In genomic region chr2:43851195-43851594, GRCm38 (mm10) we compare ENCODE assay signal across 9 mouse cellular contexts.
DNase-seq lines count a peak whose midpoint lies in the region; ATAC-seq and TF ChIP-seq lines count a peak whose summit lies in the region.
"Had no signal": no experiment of that assay in that cellular context is flagged by ENCODE, and none has a peak within 500 bp of the region (broad histone marks: within the 10 kb centered on the region; RNA-seq: fewer than 3 reads in every experiment).

No protein-coding gene starts in this region.

- ATAC-seq in heart, embryonic 11.5 days (replicated peaks; ENCODE audit: insufficient number of reproducible peaks, low FRiP score, low TSS enrichment), result no peak
- ATAC-seq in forebrain, embryonic 11.5 days (replicated peaks; ENCODE audit: low FRiP score), result no peak
- ATAC-seq in heart, embryonic 12.5 days (ENCODE audit: insufficient number of reproducible peaks, low FRiP score), result no peak

- H3K36me3 ChIP-seq in heart, embryonic 11.5 days (ENCODE audit: control insufficient read depth, insufficient read depth, low read length), result no peaks in the 10 kb centered on the region
- peaks cover 4% of the 10 kb centered on the region; the same call in 1 of the 2 replicates for H3K36me3 ChIP-seq in spleen, adult 2 months (ENCODE audit: control insufficient read depth, insufficient read depth, low read length)
- H3K36me3 ChIP-seq in forebrain, embryonic 11.5 days (ENCODE audit: control insufficient read depth, insufficient read depth, low read length), result no peaks in the 10 kb centered on the region
- H3K36me3 ChIP-seq in heart, embryonic 12.5 days, result no peaks in the 10 kb centered on the region

- H3K4me1 ChIP-seq in heart, embryonic 11.5 days (ENCODE audit: control insufficient read depth, insufficient read depth, low read length), result no peaks in the 10 kb centered on the region
- H3K4me1 ChIP-seq in spleen, adult 2 months (ENCODE audit: control insufficient read depth, insufficient read depth, insufficient read length), result no peaks in the 10 kb centered on the region
- no peaks in the 10 kb centered on the region for H3K4me1 ChIP-seq in forebrain, embryonic 11.5 days (replicated peaks; ENCODE audit: control insufficient read depth, insufficient read depth, low read length)
- H3K4me1 ChIP-seq in heart, embryonic 12.5 days (replicated peaks), result no peaks in the 10 kb centered on the region

- H3K4me3 ChIP-seq in heart, embryonic 11.5 days (ENCODE audit: low read depth, low read length), result no peak overlapping the region
- no peak overlapping the region for H3K4me3 ChIP-seq in spleen, adult 2 months (ENCODE audit: extremely low read depth, insufficient read depth, insufficient read length)
- H3K4me3 ChIP-seq in forebrain, embryonic 11.5 days (ENCODE audit: low read depth, low read length), result no peak overlapping the region
- H3K4me3 ChIP-seq in heart, embryonic 12.5 days, result no peak overlapping the region
- H3K4me3 ChIP-seq: myocyte had no signal

- no peak overlapping the region for H3K27ac ChIP-seq in heart, embryonic 11.5 days (ENCODE audit: low read depth, low read length)
- H3K27ac ChIP-seq in spleen, adult 2 months (ENCODE audit: insufficient read depth, low read length), result no peak overlapping the region
- H3K27ac ChIP-seq in forebrain, embryonic 11.5 days (ENCODE audit: low read depth, low read length), result no peak overlapping the region
- H3K27ac ChIP-seq in heart, embryonic 12.5 days (ENCODE audit: poor library complexity, severe bottlenecking), result no peak overlapping the region

- no peak overlapping the region for H3K9ac ChIP-seq in heart, embryonic 11.5 days (ENCODE audit: low read depth, low read length)
- no peak overlapping the region for H3K9ac ChIP-seq in forebrain, embryonic 11.5 days (ENCODE audit: low read length)
- H3K9ac ChIP-seq in heart, embryonic 12.5 days, result no peak overlapping the region

- H3K4me2 ChIP-seq in heart, embryonic 11.5 days, result no peak overlapping the region
- H3K4me2 ChIP-seq in forebrain, embryonic 11.5 days (ENCODE audit: low read depth, low read length, severe bottlenecking), result no peak overlapping the region
- H3K4me2 ChIP-seq in heart, embryonic 12.5 days, result no peak overlapping the region

- TF ChIP-seq POLR2A in spleen, adult 2 months (IDR thresholded peaks at IDR 0.05; ENCODE audit: low read depth, low read length), result no peak

- DNase-seq in heart, postnatal 4 days, result peak; percentile 5
- DNase-seq in spleen, adult 2 months (ENCODE audit: low read depth in 1 of 2, low spot score in 2 of 2), result peak in 1 of 2 experiments; percentile 5
- DNase-seq in spleen, adult 12 weeks (ENCODE audit: low spot score), result no peak
- peak; percentile 14 for DNase-seq in c-Kit-positive CD71-negative TER-119-negative erythroid progenitor cells, embryonic 14.5 days (ENCODE audit: low read depth)
- peak; percentile 34 for DNase-seq in lung, postnatal 14 days
- DNase-seq in forebrain, embryonic 11.5 days (ENCODE audit: low spot score), result no peak

- TF ChIP-seq CTCF in spleen, adult 2 months (IDR thresholded peaks at IDR 0.05; ENCODE audit: extremely low read depth, insufficient read depth, insufficient read length, insufficient replicate concordance), result peak; percentile 36; the same call in 1 of the 2 replicates

- no peaks in the 10 kb centered on the region for H3K27me3 ChIP-seq in heart, embryonic 11.5 days (ENCODE audit: control insufficient read depth, insufficient read depth, low read length)
- no peaks in the 10 kb centered on the region for H3K27me3 ChIP-seq in spleen, adult 2 months (ENCODE audit: control insufficient read depth, insufficient read depth, low read length)
- no peaks in the 10 kb centered on the region for H3K27me3 ChIP-seq in forebrain, embryonic 11.5 days (ENCODE audit: control insufficient read depth, insufficient read depth, low read length)
- H3K27me3 ChIP-seq in heart, embryonic 12.5 days (replicated peaks), result no peaks in the 10 kb centered on the region

- no peaks in the 10 kb centered on the region for H3K9me3 ChIP-seq in heart, embryonic 11.5 days (replicated peaks; ENCODE audit: control insufficient read depth, low read length)
- no peaks in the 10 kb centered on the region for H3K9me3 ChIP-seq in forebrain, embryonic 11.5 days (ENCODE audit: control insufficient read depth, low read length)
- no peaks in the 10 kb centered on the region for H3K9me3 ChIP-seq in heart, embryonic 12.5 days (replicated peaks)

- WGBS in heart, embryonic 11.5 days (ENCODE audit: insufficient replicate concordance), result 55% methylated on average over 3 of the region's 3 CpGs
- 83% methylated on average over 3 of the region's 3 CpGs for WGBS in spleen, adult 2 months
- 61% methylated on average over 3 of the region's 3 CpGs for WGBS in forebrain, embryonic 11.5 days
- WGBS in heart, embryonic 12.5 days, result 48% methylated on average over 3 of the region's 3 CpGs

Comparison
In these comparisons a context has a peak if more than half of its experiments do, and no peak if none do; other contexts are left out.
1. DNase-seq: peak in heart, postnatal 4 days (single experiment), c-Kit-positive CD71-negative TER-119-negative erythroid progenitor cells, embryonic 14.5 days (single experiment) and lung, postnatal 14 days (single experiment); none in spleen, adult 12 weeks (single experiment) and forebrain, embryonic 11.5 days (single experiment).